Comparison of ENCODE assay signal across 16 mouse cellular contexts in genomic region chr7:112992928-112993327, GRCm38 (mm10). TPM values are rescaled to one million over a fixed set of nuclear protein-coding genes. Genes with fewer than 3 reads are reported as not detected.
DNase-seq lines count a peak whose midpoint lies in the region; ATAC-seq lines count a peak whose summit lies in the region.
"Had no signal": no experiment of that assay in that cellular context is flagged by ENCODE, and none has a peak within 500 bp of the region (broad histone marks: within the 10 kb centered on the region; RNA-seq: fewer than 3 reads in every experiment).

No protein-coding gene starts in this region.

- peak overlapping the region; percentile 48 for H3K27ac ChIP-seq in lung, embryonic 15.5 days
- H3K27ac ChIP-seq: heart, embryonic 15.5 days; limb, embryonic 15.5 days had no signal

- no peak overlapping the region; the same call in 1 of the 2 replicates for H3K4me2 ChIP-seq in lung, embryonic 15.5 days
- H3K4me2 ChIP-seq: heart, embryonic 15.5 days; limb, embryonic 15.5 days had no signal

- no peak overlapping the region for H3K4me3 ChIP-seq in lung, embryonic 15.5 days
- H3K4me3 ChIP-seq: heart, embryonic 15.5 days; limb, embryonic 15.5 days had no signal

- H3K9me3 ChIP-seq in lung, embryonic 15.5 days, result no peaks in the 10 kb centered on the region
- H3K9me3 ChIP-seq: heart, embryonic 15.5 days; limb, embryonic 15.5 days had no signal

- peaks cover 14% of the 10 kb centered on the region; the same call in 1 of the 2 replicates for H3K4me1 ChIP-seq in lung, embryonic 15.5 days
- H3K4me1 ChIP-seq: heart, embryonic 15.5 days; limb, embryonic 15.5 days had no signal

- no peaks in the 10 kb centered on the region for H3K27me3 ChIP-seq in lung, embryonic 15.5 days
- H3K27me3 ChIP-seq: heart, embryonic 15.5 days; limb, embryonic 15.5 days; Patski had no signal

- H3K9ac ChIP-seq in lung, embryonic 15.5 days, result no peak overlapping the region
- H3K9ac ChIP-seq: heart, embryonic 15.5 days; limb, embryonic 15.5 days had no signal

- H3K36me3 ChIP-seq in lung, embryonic 15.5 days, result no peaks in the 10 kb centered on the region
- H3K36me3 ChIP-seq: heart, embryonic 15.5 days; limb, embryonic 15.5 days had no signal

- no peak for ATAC-seq in lung, embryonic 15.5 days (ENCODE audit: borderline replicate concordance, extremely low read depth, low FRiP score, low TSS enrichment)
- ATAC-seq in cerebellum, adult (ENCODE audit: insufficient number of reproducible peaks, low FRiP score, low TSS enrichment), result no peak
- ATAC-seq in megakaryocyte-erythroid progenitor cell, adult 5-6 weeks (replicated peaks; ENCODE audit: low FRiP score, low TSS enrichment, poor library complexity, severe bottlenecking), result no peak
- ATAC-seq: forebrain, embryonic 14.5 days; Patski had no signal

- DNase-seq in kidney, adult 11 months, result peak; percentile 4
- no peak for DNase-seq in kidney, adult 18-20 months
- DNase-seq in urinary bladder, postnatal 14 days (ENCODE audit: low spot score), result peak; percentile 49
- no peak for DNase-seq in urinary bladder, adult 2 months (ENCODE audit: low spot score)
- DNase-seq in frontal cortex, postnatal 10 days (ENCODE audit: low spot score in 2 of 2), result no peak
- DNase-seq: cerebellum, postnatal 10 days; heart, adult 18-20 months; midbrain, embryonic 14.5 days; right cerebral cortex, postnatal 14 days had no signal

- 43% methylated on average over 5 of the region's 5 CpGs for WGBS in lung, embryonic 15.5 days

RNA-seq across cellular contexts. Expression of gene Rassf10, which starts 39.2 kb away (rescaled TPM):
- polyA plus RNA-seq in urinary bladder, adult 2 months (2012; rRNA removed), result 0.50 and 0.71 TPM in 2 replicates
- polyA plus RNA-seq in lung, embryonic 15.5 days (2015; fragmentation: Nextera tagmentation; extraction: Ambion mirVana), result 22.5 and 25.3 TPM in 2 replicates
- not detected in 2 replicates for total RNA-seq in megakaryocyte-erythroid progenitor cell, adult 5-6 weeks (2014; fragmentation: Nextera tagmentation)
- not detected in 2 replicates for total RNA-seq in megakaryocyte-erythroid progenitor cell, adult 5-6 weeks (2017)
- polyA plus RNA-seq: Patski had no signal

Comparison
In these comparisons a context has a peak if more than half of its experiments do, and no peak if none do; other contexts are left out.
1. DNase-seq: peak in kidney, adult 11 months (single experiment) and urinary bladder, postnatal 14 days (single experiment); none in kidney, adult 18-20 months (single experiment), urinary bladder, adult 2 months (single experiment) and frontal cortex, postnatal 10 days (0 of 2).
2. RNA of gene Rassf10, which starts 39.2 kb away (polyA plus RNA-seq): 22.5 to 25.3 TPM in lung, embryonic 15.5 days; 0.50 to 0.71 TPM in urinary bladder, adult 2 months; every median in the first group is over 10 times any median in the second.